Mouse (Mus musculus): ENCODE results near the gene Dnajc11. TPM values are rescaled to one million over a fixed set of nuclear protein-coding genes. Genes with fewer than 3 reads are reported as not detected.

Gene Dnajc11
- polyA plus RNA-seq, 1 experiment from 2014 or later = 61.1 TPM

- Histone ChIP-seq H3K4me1 (replicated peaks) (peaks cover 41% of the 10 kb centered on the region), H3K4me3 (no peak overlapping the region), H3K27me3 (replicated peaks) (peaks cover 30% of the 10 kb centered on the region), H3K36me3 (peaks cover 8% of the 10 kb centered on the region), H3K4me2 (no peak overlapping the region), H3K9ac (no peak overlapping the region), H3K27ac (ENCODE audit: poor library complexity, severe bottlenecking) (no peak overlapping the region), H3K9me3 (replicated peaks) (no peaks in the 10 kb centered on the region)
- WGBS = 36% methylated on average over 5 of the region's 5 CpGs
- ATAC-seq (ENCODE audit: insufficient number of reproducible peaks, low FRiP score) = no peak
These were observed 95.6 kb downstream of the Dnajc11 start for GRCm38 (mm10) chr4:152029087-152029486.

DNA sequence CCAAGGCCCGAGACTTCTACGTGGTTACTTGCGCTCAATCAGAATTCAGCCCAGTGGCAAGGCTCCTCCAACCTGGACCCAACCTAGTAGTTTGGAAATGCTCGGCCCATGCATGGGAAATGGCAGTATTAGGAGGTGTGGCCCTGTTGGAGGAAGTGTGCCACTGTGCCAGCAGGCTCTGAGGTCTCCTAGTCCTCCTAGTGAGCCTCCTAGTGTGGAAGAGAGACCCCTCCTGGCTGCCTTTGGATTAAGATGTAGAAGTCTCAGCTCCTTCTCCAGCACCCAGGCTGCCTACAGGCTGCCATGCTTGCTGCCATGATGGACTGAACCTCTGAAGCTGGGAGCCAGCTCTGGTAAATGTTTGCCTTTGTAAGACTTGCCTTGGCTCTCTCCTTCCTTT lies 96.5 kb downstream of the Dnajc11 start:
- ATAC-seq (ENCODE audit: insufficient number of reproducible peaks, low FRiP score) = no peak
- 73% methylated on average over 4 of the region's 4 CpGs for WGBS
- peaks cover 30% of the 10 kb centered on the region for H3K27me3 ChIP-seq (replicated peaks)
- H3K27ac ChIP-seq (ENCODE audit: poor library complexity, severe bottlenecking) = no peak overlapping the region
- no peak overlapping the region for H3K4me3 ChIP-seq
- H3K4me1 ChIP-seq (replicated peaks) = peaks cover 34% of the 10 kb centered on the region
- H3K9me3 ChIP-seq (replicated peaks) = no peaks in the 10 kb centered on the region
- H3K4me2 ChIP-seq = no peak overlapping the region
- H3K9ac ChIP-seq = no peak overlapping the region
- H3K36me3 ChIP-seq = peaks cover 1% of the 10 kb centered on the region; the same call in 1 of the 2 replicates

Other genes starting within 250 kb of the Dnajc11 start
- 159 and 165 TPM in 2 replicates for gene Camta1, start 71.8 kb upstream of the Dnajc11 start, polyA plus RNA-seq (2016; fragmentation: Nextera tagmentation; extraction: Ambion mirVana)
- 25.2 and 26.6 TPM in 2 replicates for gene Thap3, start 55.3 kb downstream of the Dnajc11 start, polyA plus RNA-seq (2016; fragmentation: Nextera tagmentation; extraction: Ambion mirVana)
- gene Phf13, start 62.6 kb downstream of the Dnajc11 start, polyA plus RNA-seq (2016; fragmentation: Nextera tagmentation; extraction: Ambion mirVana) = 26.7 and 27.0 TPM in 2 replicates
- 41.0 and 41.4 TPM in 2 replicates for gene Klhl21, start 75.1 kb downstream of the Dnajc11 start, polyA plus RNA-seq (2016; fragmentation: Nextera tagmentation; extraction: Ambion mirVana)
- gene Zbtb48, start 94.0 kb downstream of the Dnajc11 start, polyA plus RNA-seq (2016; fragmentation: Nextera tagmentation; extraction: Ambion mirVana) = 13.9 and 15.1 TPM in 2 replicates
- gene Tas1r1, start 104.9 kb downstream of the Dnajc11 start, polyA plus RNA-seq (2016; fragmentation: Nextera tagmentation; extraction: Ambion mirVana) = 0.06 and 0.13 TPM in 2 replicates
- 23.1 and 25.8 TPM in 2 replicates for gene Nol9, start 105.6 kb downstream of the Dnajc11 start, polyA plus RNA-seq (2016; fragmentation: Nextera tagmentation; extraction: Ambion mirVana)
- gene Plekhg5, start 138.8 kb downstream of the Dnajc11 start, polyA plus RNA-seq (2016; fragmentation: Nextera tagmentation; extraction: Ambion mirVana) = 13.6 and 14.1 TPM in 2 replicates
- gene Tnfrsf25, start 182.2 kb downstream of the Dnajc11 start, polyA plus RNA-seq (2016; fragmentation: Nextera tagmentation; extraction: Ambion mirVana) = 0.86 and 1.1 TPM in 2 replicates
- 1.3 and 1.6 TPM in 2 replicates for gene Espn, start 218.7 kb downstream of the Dnajc11 start, polyA plus RNA-seq (2016; fragmentation: Nextera tagmentation; extraction: Ambion mirVana)
- not detected in 2 replicates for gene Hes2, start 225.2 kb downstream of the Dnajc11 start, polyA plus RNA-seq (2016; fragmentation: Nextera tagmentation; extraction: Ambion mirVana)
- gene Acot7, start 244.4 kb downstream of the Dnajc11 start, polyA plus RNA-seq (2016; fragmentation: Nextera tagmentation; extraction: Ambion mirVana) = 63.4 and 64.6 TPM in 2 replicates

Measured in heart, embryonic 12.5 days (tissue).